Mouse (Mus musculus) MEL (cell line): ENCODE measurements at regions not wholly inside any gene's neighbourhood (a gene's known extent, or its start where the extent isn't known, plus 50 kb on each side); places are given as distances from the start of the nearest gene placed in this dataset.

ENCODE experiments used
- DNase-seq: peaks from one replicate; pipeline ENCODE4 v3.0.0; 2011; ENCODE audit warnings: low read depth, low spot score
- H3K27ac ChIP-seq: 2 replicates; pipeline ENCODE4 v1.5.1; 2012; ENCODE audit warnings: low read depth, mild to moderate bottlenecking, control low read depth, low read length, moderate library complexity; ENCODE audit not compliant: control insufficient read depth
- H3K27me3 ChIP-seq, 2 experiments: fragments of 150-350 bp in 1 of 2; sonication (generic) in 1 of 2; 2 replicates each; pipeline ENCODE4 v1.6.1; 2012; ENCODE audit warnings: low read length in 2 of 2, mild to moderate bottlenecking in 2 of 2, improper control_type of control experiment in 1 of 2, moderate library complexity in 1 of 2; ENCODE audit not compliant: insufficient read depth in 2 of 2, control insufficient read depth in 1 of 2
- H3K36me3 ChIP-seq, 2 experiments: 2 replicates each; pipeline ENCODE4 v1.6.1; 2012 to 2014; ENCODE audit warnings: low read length in 2 of 2, improper control_type of control experiment in 1 of 2, inconsistent platforms in 1 of 2, mild to moderate bottlenecking in 1 of 2; ENCODE audit not compliant: insufficient read depth in 2 of 2, control insufficient read depth in 1 of 2
- H3K4me1 ChIP-seq, 2 experiments: fragments of 150-350 bp in 1 of 2; sonication (generic) in 1 of 2; 2 replicates each; pipeline ENCODE4 v1.6.1; 2012; ENCODE audit warnings: low read length in 2 of 2, improper control_type of control experiment in 1 of 2, mild to moderate bottlenecking in 1 of 2; ENCODE audit not compliant: insufficient read depth in 2 of 2, control insufficient read depth in 1 of 2
- H3K4me3 ChIP-seq, 2 experiments: fragments of 150-350 bp in 1 of 2; sonication (generic) in 1 of 2; 2 replicates each; pipeline ENCODE4 v1.5.1; 2012; ENCODE audit warnings: low read depth in 2 of 2, low read length in 2 of 2, mild to moderate bottlenecking in 2 of 2, moderate library complexity in 2 of 2, control low read depth in 1 of 2, improper control_type of control experiment in 1 of 2; ENCODE audit not compliant: control insufficient read depth in 1 of 2, insufficient read depth in 1 of 2
- H3K79me2 ChIP-seq: 2 replicates; pipeline ENCODE4 v1.6.1; 2012; ENCODE audit warnings: mild to moderate bottlenecking, low read length, moderate library complexity; ENCODE audit not compliant: control insufficient read depth, poor library complexity, insufficient read depth
- H3K9ac ChIP-seq: 2 replicates; pipeline ENCODE4 v1.6.1; 2012; ENCODE audit warnings: low read depth, mild to moderate bottlenecking, control low read depth, low read length, moderate library complexity; ENCODE audit not compliant: control insufficient read depth, poor library complexity, severe bottlenecking
- H3K9me3 ChIP-seq: fragments of 150-350 bp; sonication (generic); replicated peaks from 2 replicates; pipeline ENCODE4 v1.6.1; 2012; ENCODE audit warnings: mild to moderate bottlenecking, low read length, improper control_type of control experiment, moderate library complexity; ENCODE audit not compliant: insufficient read depth
- CHD1 ChIP-seq: IDR thresholded peaks from 2 replicates; pipeline ENCODE4 v1.6.1; 2012; ENCODE audit warnings: low read depth, mild to moderate bottlenecking, inconsistent platforms, low read length, improper control_type of control experiment
- CHD2 ChIP-seq: IDR thresholded peaks from 2 replicates; pipeline ENCODE4 v1.6.1; 2011; ENCODE audit warnings: low read length, improper control_type of control experiment
- CTCF ChIP-seq, 3 experiments: IDR thresholded peaks in 2 of 3; conservative IDR thresholded peaks in 1 of 3; 2 replicates each; pipeline ENCODE4 v1.5.1; 2011 to 2012; ENCODE audit warnings: low read length in 3 of 3, low read depth in 2 of 3, mild to moderate bottlenecking in 2 of 3, improper control_type of control experiment in 1 of 3, inconsistent platforms in 1 of 3, mixed read lengths in 1 of 3, moderate library complexity in 1 of 3; ENCODE audit not compliant: control insufficient read depth in 1 of 3, insufficient read depth in 1 of 3, poor library complexity in 1 of 3, severe bottlenecking in 1 of 3
- E2F4 ChIP-seq: IDR thresholded peaks from 2 replicates; pipeline ENCODE4 v1.6.1; 2011; ENCODE audit warnings: low read depth, low read length, improper control_type of control experiment, borderline replicate concordance
- ELF1 ChIP-seq: IDR thresholded peaks from 2 replicates; pipeline ENCODE4 v1.6.1; 2014; ENCODE audit warnings: low read depth, mild to moderate bottlenecking, inconsistent platforms, low read length, improper control_type of control experiment, moderate library complexity
- ETS1 ChIP-seq: IDR thresholded peaks from 2 replicates; pipeline ENCODE4 v1.6.1; 2012; ENCODE audit warnings: low read depth, mild to moderate bottlenecking, inconsistent platforms, low read length, improper control_type of control experiment, moderate library complexity
- HCFC1 ChIP-seq: IDR thresholded peaks from 2 replicates; pipeline ENCODE4 v1.6.1; 2012; ENCODE audit warnings: low read depth, mild to moderate bottlenecking, inconsistent platforms, low read length, improper control_type of control experiment, moderate library complexity
- JUND ChIP-seq: IDR thresholded peaks from 2 replicates; pipeline ENCODE4 v1.6.1; 2011; ENCODE audit warnings: low read depth, mild to moderate bottlenecking, improper control_type of control experiment, low read length
- MAFK ChIP-seq: IDR thresholded peaks from 2 replicates; pipeline ENCODE4 v1.6.1; 2011; ENCODE audit warnings: low read depth, mild to moderate bottlenecking, low read length, improper control_type of control experiment, borderline replicate concordance
- MAX ChIP-seq: IDR thresholded peaks from 2 replicates; pipeline ENCODE4 v1.6.1; 2011; ENCODE audit warnings: low read length, improper control_type of control experiment
- MYB ChIP-seq: IDR thresholded peaks from 2 replicates; pipeline ENCODE4 v1.6.1; 2011; ENCODE audit warnings: mild to moderate bottlenecking, low read depth, low read length, improper control_type of control experiment
- MYC ChIP-seq: IDR thresholded peaks from 2 replicates; pipeline ENCODE4 v1.6.1; 2011; ENCODE audit warnings: low read depth, mild to moderate bottlenecking, low read length, improper control_type of control experiment, moderate library complexity
- NRF1 ChIP-seq: IDR thresholded peaks from 2 replicates; pipeline ENCODE4 v1.6.1; 2014; ENCODE audit warnings: low read depth, mild to moderate bottlenecking, inconsistent platforms, low read length, improper control_type of control experiment, moderate library complexity; ENCODE audit not compliant: poor library complexity, insufficient read depth, severe bottlenecking
- POLR2A ChIP-seq, 2 experiments: IDR thresholded peaks; 2 replicates each; pipeline ENCODE4 v1.6.1; 2011 to 2012; ENCODE audit warnings: low read length in 2 of 2, mild to moderate bottlenecking in 2 of 2, control low read depth in 1 of 2, improper control_type of control experiment in 1 of 2, low read depth in 1 of 2, moderate library complexity in 1 of 2; ENCODE audit not compliant: control insufficient read depth in 1 of 2, insufficient read depth in 1 of 2, poor library complexity in 1 of 2
- POLR2AphosphoS5 ChIP-seq: IDR thresholded peaks from 2 replicates; pipeline ENCODE4 v1.6.1; 2012; ENCODE audit warnings: low read depth, borderline replicate concordance, mild to moderate bottlenecking, inconsistent platforms, low read length, moderate library complexity, mixed read lengths
- RAD21 ChIP-seq: IDR thresholded peaks from 2 replicates; pipeline ENCODE4 v1.6.1; 2011; ENCODE audit warnings: mild to moderate bottlenecking, low read depth, low read length, improper control_type of control experiment
- RCOR1 ChIP-seq: IDR thresholded peaks from 2 replicates; pipeline ENCODE4 v1.6.1; 2012; ENCODE audit warnings: low read depth, mild to moderate bottlenecking, inconsistent platforms, low read length, improper control_type of control experiment
- SMC3 ChIP-seq: IDR thresholded peaks from 2 replicates; pipeline ENCODE4 v1.6.1; 2011; ENCODE audit warnings: low read depth, low read length, improper control_type of control experiment
- TBP ChIP-seq: IDR thresholded peaks from 2 replicates; pipeline ENCODE4 v1.8.0; 2011; ENCODE audit warnings: low read depth, low read length, improper control_type of control experiment
- TCF12 ChIP-seq: IDR thresholded peaks from 2 replicates; pipeline ENCODE4 v1.6.1; 2014; ENCODE audit warnings: low read depth, mild to moderate bottlenecking, inconsistent platforms, low read length, improper control_type of control experiment, moderate library complexity
- UBTF ChIP-seq: IDR thresholded peaks from 2 replicates; pipeline ENCODE4 v1.6.1; 2012; ENCODE audit warnings: low read depth, mild to moderate bottlenecking, inconsistent platforms, low read length, improper control_type of control experiment, moderate library complexity, borderline replicate concordance; ENCODE audit not compliant: insufficient read depth
- USF1 ChIP-seq: IDR thresholded peaks from 2 replicates; pipeline ENCODE4 v1.6.1; 2014; ENCODE audit warnings: low read depth, mild to moderate bottlenecking, inconsistent platforms, low read length, improper control_type of control experiment, moderate library complexity
- USF2 ChIP-seq, 2 experiments: IDR thresholded peaks; 2 replicates each; pipeline ENCODE4 v1.6.1; 2011 to 2012; ENCODE audit warnings: improper control_type of control experiment in 2 of 2, low read length in 2 of 2, borderline replicate concordance in 1 of 2, inconsistent platforms in 1 of 2, low read depth in 1 of 2, mild to moderate bottlenecking in 1 of 2; ENCODE audit not compliant: insufficient read depth in 1 of 2

- Histone ChIP-seq H3K9me3 (no peaks in the 10 kb centered on the region), H3K79me2 (no peaks in the 10 kb centered on the region), H3K4me3 (no peak overlapping the region), H3K36me3 (no peaks in the 10 kb centered on the region), H3K9ac (no peak overlapping the region), H3K4me1 (no peaks in the 10 kb centered on the region), H3K27ac (no peak overlapping the region), H3K27me3 (no peaks in the 10 kb centered on the region)
- DNase-seq: no peak
- no peak for TF ChIP-seq TCF12
- TF ChIP-seq TBP: no peak
- TF ChIP-seq UBTF: no peak
- no peak for TF ChIP-seq USF1
- no peak for TF ChIP-seq POLR2AphosphoS5
- TF ChIP-seq POLR2A (IDR thresholded peaks at IDR 0.05; ENCODE audit: control insufficient read depth in 1 of 2, insufficient read depth in 1 of 2, low read depth in 1 of 2, low read length in 2 of 2, poor library complexity in 1 of 2): no peak
- TF ChIP-seq E2F4: no peak
- TF ChIP-seq ETS1: no peak
- no peak for TF ChIP-seq ELF1
- TF ChIP-seq JUND: no peak
- no peak for TF ChIP-seq MAFK
- no peak for TF ChIP-seq NRF1
- no peak for TF ChIP-seq MYB
- TF ChIP-seq USF2 (IDR thresholded peaks at IDR 0.05; ENCODE audit: borderline replicate concordance in 1 of 2, insufficient read depth in 1 of 2, low read depth in 1 of 2, low read length in 2 of 2): no peak
- TF ChIP-seq MYC: no peak
These were observed 2507.1 kb upstream of the 5930422O12Rik start for GRCm38 (mm10) chr8:30921451-30921850.

- no peaks in the 10 kb centered on the region for H3K9me3 ChIP-seq
- peak; percentile 13 for DNase-seq
These were observed 2505.0 kb upstream of the 5930422O12Rik start for GRCm38 (mm10) chr8:30923301-30924159.

More at GRCm38 (mm10) chr8:30923301-30924159, 2505.0 kb upstream of the 5930422O12Rik start:
- H3K4me3 ChIP-seq: no peak overlapping the region
- peak; percentile 25 for TF ChIP-seq RAD21
- no peak for TF ChIP-seq POLR2A (IDR thresholded peaks at IDR 0.05; ENCODE audit: control insufficient read depth in 1 of 2, insufficient read depth in 1 of 2, low read depth in 1 of 2, low read length in 2 of 2, poor library complexity in 1 of 2)
- TF ChIP-seq SMC3: no peak
- no peak for TF ChIP-seq CHD2
- no peak for TF ChIP-seq HCFC1
- TF ChIP-seq TBP: no peak
- TF ChIP-seq CTCF (IDR thresholded peaks at IDR 0.05 in 2 of 3, conservative IDR thresholded peaks at IDR 0.05 in 1 of 3; ENCODE audit: control insufficient read depth in 1 of 3, insufficient read depth in 1 of 3, low read depth in 2 of 3, low read length in 3 of 3, poor library complexity in 1 of 3, severe bottlenecking in 1 of 3): peak; percentile 8 to 56 (median 27); a peak in 5 of 6 replicates
- no peak for TF ChIP-seq CHD1
- no peak for TF ChIP-seq RCOR1
- TF ChIP-seq MAX: no peak
- H3K27me3 ChIP-seq: no peaks in the 10 kb centered on the region
- no peak overlapping the region for H3K9ac ChIP-seq
- no peaks in the 10 kb centered on the region for H3K4me1 ChIP-seq
- H3K27ac ChIP-seq: no peak overlapping the region
- H3K36me3 ChIP-seq: no peaks in the 10 kb centered on the region
- H3K79me2 ChIP-seq: no peaks in the 10 kb centered on the region
